Mouse (Mus musculus): ENCODE results near the gene Mindy2. TPM values are rescaled to one million over a fixed set of nuclear protein-coding genes. Genes with fewer than 3 reads are reported as not detected.

The Mindy2 gene
- polyA plus RNA-seq, 1 experiment: not detected

- no peak for TF ChIP-seq CTCF (IDR thresholded peaks at IDR 0.05; ENCODE audit: insufficient read depth, low read depth, low read length)
- no peak for TF ChIP-seq POLR2A (IDR thresholded peaks at IDR 0.05; ENCODE audit: insufficient read depth, low read depth, low read length)
- no peak overlapping the region for H3K4me3 ChIP-seq (ENCODE audit: insufficient read depth, low read depth, low read length)
- H3K27ac ChIP-seq (ENCODE audit: insufficient read depth, low read depth, low read length): no peak overlapping the region
- WGBS: 93% methylated on average over 2 of the region's 2 CpGs
- H3K4me1 ChIP-seq (ENCODE audit: control insufficient read depth, insufficient read depth, low read length): no peaks in the 10 kb centered on the region
These were observed 31.5 kb upstream of the Mindy2 start for GRCm38 (mm10) chr9:70688301-70688968.

GRCm38 (mm10) chr9:70682202-70682601, 25.2 kb upstream of the Mindy2 start:
- Histone ChIP-seq H3K4me3 (ENCODE audit: insufficient read depth, low read depth, low read length) (no peak overlapping the region), H3K4me1 (ENCODE audit: control insufficient read depth, insufficient read depth, low read length) (peaks cover 2% of the 10 kb centered on the region; the same call in 1 of the 2 replicates), H3K27ac (ENCODE audit: insufficient read depth, low read depth, low read length) (no peak overlapping the region)
- WGBS: 60% methylated on average over 1 of the region's 1 CpGs
- TF ChIP-seq CTCF (IDR thresholded peaks at IDR 0.05; ENCODE audit: insufficient read depth, low read depth, low read length): no peak
- no peak for TF ChIP-seq POLR2A (IDR thresholded peaks at IDR 0.05; ENCODE audit: insufficient read depth, low read depth, low read length)

GRCm38 (mm10) chr9:70679132-70680091, 22.4 kb upstream of the Mindy2 start:
- no peak for TF ChIP-seq POLR2A (IDR thresholded peaks at IDR 0.05; ENCODE audit: insufficient read depth, low read depth, low read length)
- TF ChIP-seq CTCF (IDR thresholded peaks at IDR 0.05; ENCODE audit: insufficient read depth, low read depth, low read length): no peak
- Histone ChIP-seq H3K4me3 (ENCODE audit: insufficient read depth, low read depth, low read length) (peak overlapping the region; percentile 72), H3K4me1 (ENCODE audit: control insufficient read depth, insufficient read depth, low read length) (peaks cover 2% of the 10 kb centered on the region; the same call in 1 of the 2 replicates), H3K27ac (ENCODE audit: insufficient read depth, low read depth, low read length) (peak overlapping the region; percentile 90)
- under 1% methylated on average over 93 of the region's 103 CpGs for WGBS

- WGBS: under 1% methylated on average over 42 of the region's 48 CpGs
- H3K4me1 ChIP-seq (ENCODE audit: control insufficient read depth, insufficient read depth, low read length): peaks cover 2% of the 10 kb centered on the region; the same call in 1 of the 2 replicates
- TF ChIP-seq POLR2A (IDR thresholded peaks at IDR 0.05; ENCODE audit: insufficient read depth, low read depth, low read length) (peak; percentile 68), CTCF (IDR thresholded peaks at IDR 0.05; ENCODE audit: insufficient read depth, low read depth, low read length) (0 out of 2 replicates have a peak, but pooled peaks have one; percentile 6)
- peak within 1 kb of the TSS; percentile 72 for H3K4me3 ChIP-seq (ENCODE audit: insufficient read depth, low read depth, low read length)
- H3K27ac ChIP-seq (ENCODE audit: insufficient read depth, low read depth, low read length): peak within 1 kb of the TSS; percentile 90
These were observed 21.7 kb upstream of the Mindy2 start, which contains the start of gene Adam10 for GRCm38 (mm10) chr9:70678682-70679131. Gene Adam10, plus strand, starts transcription at chr9:70678997.

- WGBS: 87% methylated on average over 5 of the region's 5 CpGs
- H3K27ac ChIP-seq (ENCODE audit: insufficient read depth, low read depth, low read length): no peak overlapping the region
These were observed 19.0 kb upstream of the Mindy2 start for GRCm38 (mm10) chr9:70675961-70676360.

GRCm38 (mm10) chr9:70675117-70675516, 18.1 kb upstream of the Mindy2 start:
- Histone ChIP-seq H3K27ac (ENCODE audit: insufficient read depth, low read depth, low read length) (no peak overlapping the region), H3K4me3 (ENCODE audit: insufficient read depth, low read depth, low read length) (no peak overlapping the region), H3K4me1 (ENCODE audit: control insufficient read depth, insufficient read depth, low read length) (no peaks in the 10 kb centered on the region)
- TF ChIP-seq CTCF (IDR thresholded peaks at IDR 0.05; ENCODE audit: insufficient read depth, low read depth, low read length): no peak
- TF ChIP-seq POLR2A (IDR thresholded peaks at IDR 0.05; ENCODE audit: insufficient read depth, low read depth, low read length): no peak
- 82% methylated on average over 4 of the region's 4 CpGs for WGBS

More at GRCm38 (mm10) chr9:70675961-70676360, 19.0 kb upstream of the Mindy2 start:
- TF ChIP-seq CTCF (IDR thresholded peaks at IDR 0.05; ENCODE audit: insufficient read depth, low read depth, low read length) (no peak), POLR2A (IDR thresholded peaks at IDR 0.05; ENCODE audit: insufficient read depth, low read depth, low read length) (no peak)
- Histone ChIP-seq H3K4me1 (ENCODE audit: control insufficient read depth, insufficient read depth, low read length) (no peaks in the 10 kb centered on the region), H3K4me3 (ENCODE audit: insufficient read depth, low read depth, low read length) (no peak overlapping the region)

- Histone ChIP-seq H3K4me1 (ENCODE audit: control insufficient read depth, insufficient read depth, low read length) (no peaks in the 10 kb centered on the region), H3K4me3 (ENCODE audit: insufficient read depth, low read depth, low read length) (no peak overlapping the region), H3K27ac (ENCODE audit: insufficient read depth, low read depth, low read length) (no peak overlapping the region)
- WGBS: 86% methylated on average over 4 of the region's 4 CpGs
- TF ChIP-seq CTCF (IDR thresholded peaks at IDR 0.05; ENCODE audit: insufficient read depth, low read depth, low read length) (no peak), POLR2A (IDR thresholded peaks at IDR 0.05; ENCODE audit: insufficient read depth, low read depth, low read length) (no peak)
These were observed 16.7 kb upstream of the Mindy2 start for GRCm38 (mm10) chr9:70673656-70674055.

- Histone ChIP-seq H3K27ac (ENCODE audit: insufficient read depth, low read depth, low read length) (no peak overlapping the region), H3K4me3 (ENCODE audit: insufficient read depth, low read depth, low read length) (no peak overlapping the region), H3K4me1 (ENCODE audit: control insufficient read depth, insufficient read depth, low read length) (no peaks in the 10 kb centered on the region)
- TF ChIP-seq POLR2A (IDR thresholded peaks at IDR 0.05; ENCODE audit: insufficient read depth, low read depth, low read length) (no peak), CTCF (IDR thresholded peaks at IDR 0.05; ENCODE audit: insufficient read depth, low read depth, low read length) (no peak)
- WGBS: 37% methylated on average over 10 of the region's 10 CpGs
These were observed 15.0 kb upstream of the Mindy2 start for GRCm38 (mm10) chr9:70671772-70672579.

All from olfactory bulb, adult 2 months (tissue).